Mouse (Mus musculus) forebrain, postnatal 0 days (tissue): ENCODE results near the gene Edn1. TPM values are rescaled to one million over a fixed set of nuclear protein-coding genes. Genes with fewer than 3 reads are reported as not detected.

Experiments used
- ATAC-seq: fragments of 200-750 bp; cut with Nextera tagmentation; 2 replicates; pipeline ENCODE4 v1.8.0; 2017; ENCODE audit warnings: mild to moderate bottlenecking, moderate library complexity
- DNase-seq: peaks from one replicate; pipeline ENCODE4 v3.0.0-alpha.2; 2015
- H3K27ac ChIP-seq: fragments of 300-500 bp; sonication (generic); 2 replicates; pipeline ENCODE4 v1.5.1; 2014; ENCODE audit warnings: low read depth, mild to moderate bottlenecking, antibody characterized with exemption, low read length, moderate library complexity, mixed read lengths
- H3K27me3 ChIP-seq: fragments of 300-500 bp; sonication (generic); 2 replicates; pipeline ENCODE4 v1.6.1; 2014; ENCODE audit warnings: mild to moderate bottlenecking, low read length, mixed read lengths; ENCODE audit not compliant: insufficient read depth
- H3K36me3 ChIP-seq: fragments of 300-500 bp; sonication (generic); 2 replicates; pipeline ENCODE4 v1.6.1; 2014; ENCODE audit warnings: mild to moderate bottlenecking, moderate library complexity; ENCODE audit not compliant: insufficient read depth
- H3K4me1 ChIP-seq: fragments of 300-500 bp; sonication (generic); 2 replicates; pipeline ENCODE4 v1.6.1; 2014; ENCODE audit warnings: antibody characterized with exemption; ENCODE audit not compliant: insufficient read depth
- H3K4me2 ChIP-seq: fragments of 300-500 bp; sonication (generic); 2 replicates; pipeline ENCODE4 v1.6.1; 2014; ENCODE audit warnings: low read depth, mild to moderate bottlenecking, moderate library complexity
- H3K4me3 ChIP-seq: fragments of 300-500 bp; sonication (generic); 2 replicates; pipeline ENCODE4 v1.5.1; 2014; ENCODE audit warnings: low read depth, low read length, mixed read lengths
- H3K9ac ChIP-seq: fragments of 300-500 bp; sonication (generic); 2 replicates; pipeline ENCODE4 v1.6.1; 2014; ENCODE audit warnings: mild to moderate bottlenecking
- H3K9me3 ChIP-seq: fragments of 300-500 bp; sonication (generic); 2 replicates; pipeline ENCODE4 v1.6.1; 2016; ENCODE audit warnings: low read length
- CTCF ChIP-seq: sonication (generic); IDR thresholded peaks from 2 replicates; pipeline ENCODE4 v1.5.1; 2016; ENCODE audit warnings: antibody characterized with exemption, control low read depth, low read depth
- WGBS: fragments of 180-500 bp; shearing (Covaris S2); extraction: QIAGEN DNeasy Blood & Tissue Kit; methylation state at CpG from one replicate; pipeline ENCODE4 v1.1.7; 2014; 5-methylcytosine and 5-hydroxymethylcytosine counted together
- polyA plus RNA-seq: library from polyadenylated mRNA; unstranded; fragments of >200 nt; fragmentation: Nextera tagmentation; extraction: Ambion mirVana; gene quantifications from 2 replicates; pipeline ENCODE4 v1.2.1, GENCODE M21; 2015
- total RNA-seq: library from RNA; depleted of rRNA; stranded (reverse); fragments of >200 nt; gene quantifications from 2 replicates; pipeline ENCODE4 v1.2.3, GENCODE M21; 2014

Edn1 gene
- total and polyA plus RNA-seq, 2 experiments from 2014 or later = 2.3 to 2.7 TPM

DNA sequence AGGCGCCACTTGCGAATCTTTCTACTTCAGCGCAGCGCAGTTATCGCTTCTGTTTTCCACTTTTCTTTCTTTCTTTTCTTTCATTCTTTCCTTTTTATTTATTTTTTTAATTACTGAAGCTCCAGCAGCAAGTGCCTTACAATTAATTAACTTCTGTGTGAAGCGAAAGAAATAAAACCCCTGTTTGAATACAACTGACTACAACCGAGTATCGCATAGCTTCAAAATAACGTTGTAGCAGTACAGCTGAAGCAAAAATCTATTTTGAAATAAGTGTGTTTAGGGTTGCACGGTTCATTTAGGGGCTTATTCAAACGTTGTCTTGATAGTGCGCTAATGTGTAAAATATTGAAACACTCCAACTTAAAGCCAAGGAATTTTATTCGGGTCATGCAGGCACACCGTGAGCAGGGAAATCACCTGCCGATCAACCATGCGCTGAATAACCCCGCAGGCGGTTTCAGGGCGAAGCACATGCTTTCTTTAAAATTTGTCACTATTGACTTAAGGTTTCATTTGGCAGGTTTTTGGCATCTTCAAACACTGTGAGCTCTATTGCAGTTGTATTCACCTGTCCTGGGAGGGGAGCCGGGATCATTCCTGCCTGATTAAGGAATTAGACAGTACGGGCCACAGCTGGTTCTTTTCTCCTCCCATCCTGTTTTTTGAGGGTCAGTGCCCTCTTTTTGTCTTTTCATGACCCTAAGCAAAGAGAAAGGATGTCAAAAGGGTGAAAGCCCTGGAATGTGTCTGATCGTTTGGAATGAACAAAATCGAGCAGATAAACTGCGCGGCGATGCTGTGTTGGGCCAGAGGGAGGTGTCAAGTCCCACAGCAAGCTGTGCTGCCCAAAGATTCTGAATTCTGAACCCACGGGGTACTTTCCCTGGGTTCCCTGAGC is 935 bp downstream of the Edn1 start:
- no peak overlapping the region for H3K27ac ChIP-seq
- H3K36me3 ChIP-seq = no peaks in the 10 kb centered on the region
- H3K4me2 ChIP-seq = peak overlapping the region; percentile 64
- DNase-seq (peak; percentile 56), ATAC-seq (0 out of 2 replicates have a peak, but pooled peaks have one; percentile 41)
- 0 out of 2 replicates have a peak overlapping the region, but pooled peaks have one; percentile 25 for H3K9ac ChIP-seq
- 4% methylated on average over 27 of the region's 27 CpGs for WGBS
- H3K4me1 ChIP-seq = peaks cover 11% of the 10 kb centered on the region; the same call in 1 of the 2 replicates
- no peaks in the 10 kb centered on the region for H3K9me3 ChIP-seq
- H3K27me3 ChIP-seq = peaks cover 18% of the 10 kb centered on the region
- H3K4me3 ChIP-seq = peak overlapping the region; percentile 32
- TF ChIP-seq CTCF = peak; percentile 47

DNA sequence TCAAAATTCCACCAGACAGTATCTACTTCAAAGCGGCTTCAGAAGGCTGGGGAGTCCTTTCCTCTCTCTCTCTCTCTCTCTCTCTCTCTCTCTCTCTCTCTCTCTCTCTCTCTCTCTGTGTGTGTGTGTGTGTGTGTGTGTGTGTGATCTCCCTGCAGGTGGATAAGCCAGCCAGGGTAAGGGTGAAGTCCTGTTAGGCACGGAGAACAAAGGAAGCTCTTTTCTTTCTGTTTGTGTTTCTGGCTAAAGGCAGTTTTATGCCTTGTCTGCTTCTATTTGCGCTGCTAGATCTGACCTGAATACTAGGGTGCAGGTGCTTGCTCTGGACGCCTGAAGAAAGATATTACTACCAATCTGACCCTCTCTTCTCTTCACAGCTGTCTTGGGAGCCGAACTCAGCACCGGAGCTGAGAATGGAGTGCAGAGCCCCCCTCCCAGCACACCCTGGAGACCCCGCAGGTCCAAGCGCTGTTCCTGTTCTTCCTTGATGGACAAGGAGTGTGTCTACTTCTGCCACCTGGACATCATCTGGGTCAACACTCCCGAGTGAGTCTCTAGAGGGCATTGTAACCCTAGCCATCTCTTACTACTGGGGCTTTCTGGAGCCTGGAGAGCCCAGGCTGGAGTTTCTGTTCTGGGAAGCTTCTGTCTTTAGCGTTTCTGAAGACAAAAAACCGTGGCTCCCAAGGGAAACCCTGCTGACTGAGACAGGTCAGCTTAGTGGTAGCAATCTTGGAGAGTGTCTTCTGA is 2.1 kb downstream of the Edn1 start:
- peaks cover 18% of the 10 kb centered on the region for H3K27me3 ChIP-seq

DNA sequence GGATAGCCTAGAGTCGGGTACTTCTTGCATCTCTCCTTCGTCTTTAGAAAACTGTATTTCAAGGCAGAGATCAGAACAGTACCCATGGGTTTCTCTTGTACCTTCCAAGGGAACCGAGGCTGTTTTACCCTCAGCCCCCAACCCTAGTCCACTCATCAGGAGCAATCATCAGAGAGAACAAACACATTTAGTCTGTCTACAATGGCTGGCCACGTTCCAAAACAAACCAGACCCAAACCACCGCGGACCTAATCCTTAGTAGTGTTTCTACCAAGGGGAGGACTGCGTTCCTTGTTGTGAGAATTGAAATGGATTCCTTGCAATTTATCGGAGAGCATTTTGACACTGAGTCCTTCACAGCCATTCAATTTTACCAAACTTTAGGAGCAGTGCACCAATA is 2.9 kb downstream of the Edn1 start:
- Histone ChIP-seq H3K9ac (no peak overlapping the region), H3K27me3 (peaks cover 18% of the 10 kb centered on the region), H3K27ac (no peak overlapping the region), H3K4me3 (no peak overlapping the region), H3K4me1 (peaks cover 11% of the 10 kb centered on the region; the same call in 1 of the 2 replicates), H3K36me3 (no peaks in the 10 kb centered on the region), H3K9me3 (no peaks in the 10 kb centered on the region), H3K4me2 (no peak overlapping the region)
- DNase-seq (no peak), ATAC-seq (no peak)
- WGBS = 82% methylated on average over 8 of the region's 8 CpGs
- no peak for TF ChIP-seq CTCF

More for the DNA sequence above, 2.1 kb downstream of the Edn1 start:
- 29% methylated on average over 11 of the region's 11 CpGs for WGBS
- TF ChIP-seq CTCF = 0 out of 2 replicates have a peak, but pooled peaks have one; percentile 3
- Histone ChIP-seq H3K4me3 (no peak overlapping the region; the same call in 1 of the 2 replicates), H3K4me1 (peaks cover 11% of the 10 kb centered on the region; the same call in 1 of the 2 replicates), H3K9me3 (no peaks in the 10 kb centered on the region), H3K4me2 (no peak overlapping the region), H3K36me3 (no peaks in the 10 kb centered on the region), H3K9ac (no peak overlapping the region), H3K27ac (no peak overlapping the region)
- DNase-seq (no peak), ATAC-seq (no peak)

DNA sequence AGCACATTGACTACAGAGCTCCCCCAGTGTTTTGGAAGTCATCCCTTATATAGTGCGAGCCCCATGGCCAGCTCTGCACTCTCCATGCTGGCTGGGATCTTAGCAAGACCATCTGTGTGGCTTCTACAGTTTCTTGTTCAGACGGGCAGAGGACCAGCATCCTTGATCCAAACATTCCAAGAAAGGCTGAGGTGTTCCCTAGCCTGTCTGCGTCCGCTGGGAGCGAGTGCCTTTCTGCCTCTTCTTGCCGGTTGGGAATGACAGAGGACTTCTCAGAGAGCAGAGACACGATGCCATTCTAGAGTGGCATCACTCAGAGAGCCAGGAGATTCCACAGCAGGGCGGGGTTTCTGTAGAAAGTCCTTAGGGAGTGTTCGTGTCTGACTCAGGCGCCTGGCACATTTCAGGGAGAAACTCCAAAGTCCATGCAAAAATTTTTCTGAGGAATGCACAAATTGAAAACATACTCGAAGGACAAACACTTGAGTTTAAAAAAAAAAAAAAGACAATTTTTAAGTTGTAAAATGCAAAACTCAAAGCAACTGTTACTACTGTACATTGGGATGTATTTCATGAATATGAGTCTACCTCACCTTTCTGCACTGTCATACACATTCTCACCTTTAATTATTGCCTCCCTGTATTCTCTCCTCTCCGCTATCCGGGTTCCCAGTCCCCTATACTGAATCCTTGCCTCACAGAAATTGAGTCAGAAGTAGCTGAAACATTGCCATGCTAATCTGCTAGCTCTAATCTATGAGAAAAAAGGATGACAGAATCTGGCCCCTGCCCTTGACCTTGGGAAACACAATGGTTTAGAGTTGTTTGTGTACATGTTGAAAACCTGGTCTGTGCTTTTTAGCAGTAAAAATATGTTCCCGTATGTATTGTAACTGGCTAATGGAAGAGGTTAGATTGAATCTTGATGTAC is 5.9 kb downstream of the Edn1 start:
- peaks cover 4% of the 10 kb centered on the region; the same call in 1 of the 2 replicates for H3K4me1 ChIP-seq
- no peak for DNase-seq
- H3K9me3 ChIP-seq = no peaks in the 10 kb centered on the region
- TF ChIP-seq CTCF = no peak
- no peak for ATAC-seq
- H3K4me3 ChIP-seq = no peak overlapping the region
- peaks cover 9% of the 10 kb centered on the region for H3K27me3 ChIP-seq
- no peaks in the 10 kb centered on the region for H3K36me3 ChIP-seq
- no peak overlapping the region for H3K4me2 ChIP-seq
- WGBS = 73% methylated on average over 14 of the region's 14 CpGs
- H3K27ac ChIP-seq = no peak overlapping the region
- H3K9ac ChIP-seq = no peak overlapping the region

DNA sequence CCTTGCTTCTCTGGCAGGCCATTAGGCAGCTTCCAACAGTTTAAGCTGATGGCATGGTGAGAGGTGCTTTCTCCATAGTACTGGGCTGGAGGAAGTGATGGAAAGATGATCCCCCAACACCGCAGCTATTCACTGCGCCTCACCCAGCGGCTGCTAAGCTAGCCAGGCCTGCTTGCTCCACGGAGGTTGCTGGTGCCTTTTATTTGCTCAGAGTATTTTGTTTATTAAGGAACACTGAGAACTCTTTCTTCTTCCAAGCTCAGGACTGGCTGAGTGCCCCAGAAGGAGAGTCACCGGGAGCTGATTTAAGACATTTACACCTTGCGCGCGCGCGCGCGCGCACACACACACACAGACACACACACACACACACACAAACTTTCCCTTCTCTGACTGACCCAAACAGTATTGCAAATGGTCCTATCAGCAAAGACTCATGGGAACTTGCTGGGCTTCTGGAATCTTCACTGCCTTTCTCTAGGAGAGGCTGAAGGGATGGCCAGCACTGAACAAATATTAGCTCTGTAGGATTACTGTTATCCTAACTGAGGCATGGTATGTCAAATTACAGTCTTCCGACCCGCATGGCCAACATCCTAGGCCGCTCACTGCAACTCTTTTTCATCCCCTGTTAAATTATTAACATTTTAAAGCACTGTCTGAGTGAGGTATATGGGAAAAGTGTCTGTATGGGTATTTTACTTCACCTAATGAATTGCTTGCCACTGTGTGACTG is 7.3 kb downstream of the Edn1 start:
- H3K36me3 ChIP-seq = no peaks in the 10 kb centered on the region
- DNase-seq = no peak
- no peaks in the 10 kb centered on the region for H3K4me1 ChIP-seq
- no peak overlapping the region for H3K27ac ChIP-seq
- no peaks in the 10 kb centered on the region for H3K27me3 ChIP-seq
- H3K9ac ChIP-seq = no peak overlapping the region
- TF ChIP-seq CTCF = no peak
- no peaks in the 10 kb centered on the region for H3K9me3 ChIP-seq
- 69% methylated on average over 16 of the region's 16 CpGs for WGBS
- H3K4me3 ChIP-seq = no peak overlapping the region
- ATAC-seq = no peak
- H3K4me2 ChIP-seq = no peak overlapping the region

DNA sequence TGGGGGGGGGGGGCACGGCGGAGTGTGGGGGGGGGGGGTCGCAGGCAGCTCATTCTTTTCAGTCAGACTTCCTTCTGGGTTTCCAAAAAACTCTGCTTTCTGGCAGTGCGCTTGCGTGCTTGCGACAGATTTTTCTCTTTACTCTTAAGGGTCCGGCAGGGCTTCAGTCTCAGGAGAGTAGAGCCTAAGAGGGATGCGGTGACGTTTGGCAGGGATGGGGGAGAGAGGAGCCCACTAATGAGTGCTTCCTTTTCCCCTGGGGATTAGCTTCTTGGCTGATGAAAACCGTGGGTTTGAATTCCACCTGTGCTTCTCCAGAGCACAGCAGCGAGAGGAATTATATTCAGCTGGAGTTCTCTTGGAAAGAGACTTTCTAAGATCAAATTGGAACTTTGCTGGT is 8.5 kb downstream of the Edn1 start:
- Histone ChIP-seq H3K27ac (no peak overlapping the region), H3K4me1 (no peaks in the 10 kb centered on the region), H3K9me3 (no peaks in the 10 kb centered on the region), H3K4me3 (no peak overlapping the region), H3K4me2 (0 out of 2 replicates have a peak overlapping the region, but pooled peaks have one; percentile 17), H3K27me3 (no peaks in the 10 kb centered on the region), H3K9ac (no peak overlapping the region), H3K36me3 (no peaks in the 10 kb centered on the region)
- TF ChIP-seq CTCF = no peak
- DNase-seq (no peak), ATAC-seq (no peak)
- WGBS = 18% methylated on average over 11 of the region's 11 CpGs
